Mouse (Mus musculus): ENCODE results near the gene Grid1. TPM values are rescaled to one million over a fixed set of nuclear protein-coding genes. Genes with fewer than 3 reads are reported as not detected.

Grid1 gene
- polyA plus RNA-seq, 1 experiment: not detected

GRCm38 (mm10) chr14:34948249-34948648, 128.3 kb downstream of the Grid1 start:
- 91% methylated on average over 6 of the region's 6 CpGs for WGBS
- Histone ChIP-seq H3K4me1 (ENCODE audit: control insufficient read depth, insufficient read depth, low read length) (peaks cover 3% of the 10 kb centered on the region; the same call in 1 of the 2 replicates), H3K27ac (ENCODE audit: insufficient read depth, low read depth, low read length) (no peak overlapping the region), H3K4me3 (ENCODE audit: insufficient read depth, low read depth, low read length) (no peak overlapping the region)
- TF ChIP-seq CTCF (IDR thresholded peaks at IDR 0.05; ENCODE audit: insufficient read depth, low read depth, low read length): no peak
- no peak for TF ChIP-seq POLR2A (IDR thresholded peaks at IDR 0.05; ENCODE audit: insufficient read depth, low read depth, low read length)

- no peak overlapping the region for H3K4me3 ChIP-seq (ENCODE audit: insufficient read depth, low read depth, low read length)
- no peak for TF ChIP-seq CTCF (IDR thresholded peaks at IDR 0.05; ENCODE audit: insufficient read depth, low read depth, low read length)
- TF ChIP-seq POLR2A (IDR thresholded peaks at IDR 0.05; ENCODE audit: insufficient read depth, low read depth, low read length): no peak
- peaks cover 3% of the 10 kb centered on the region for H3K4me1 ChIP-seq (ENCODE audit: control insufficient read depth, insufficient read depth, low read length)
- WGBS: 73% methylated on average over 3 of the region's 3 CpGs
- H3K27ac ChIP-seq (ENCODE audit: insufficient read depth, low read depth, low read length): no peak overlapping the region
Observed at GRCm38 (mm10) chr14:34952311-34952710, 132.4 kb downstream of the Grid1 start.

DNA sequence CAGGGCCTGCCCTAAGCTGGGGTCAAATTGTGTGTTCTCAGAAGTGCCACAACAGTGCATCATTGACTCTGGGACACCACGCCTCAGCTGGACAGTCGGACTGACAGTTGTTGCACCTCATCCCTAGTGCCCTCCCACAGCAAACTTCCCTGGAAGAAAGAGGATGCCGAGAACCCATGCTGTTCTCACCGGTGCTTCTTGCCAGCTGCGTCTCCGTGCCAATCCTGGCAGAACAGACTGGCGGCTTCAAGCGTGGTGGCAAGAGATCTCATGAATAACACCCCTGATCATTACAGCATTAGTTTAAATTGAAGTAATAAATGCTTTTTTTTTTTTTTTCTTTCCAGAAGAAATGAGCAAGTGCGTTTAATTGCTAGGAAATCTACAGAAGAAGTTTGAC, 133.7 kb downstream of the Grid1 start:
- H3K4me3 ChIP-seq (ENCODE audit: insufficient read depth, low read depth, low read length): no peak overlapping the region
- peaks cover 3% of the 10 kb centered on the region for H3K4me1 ChIP-seq (ENCODE audit: control insufficient read depth, insufficient read depth, low read length)
- H3K27ac ChIP-seq (ENCODE audit: insufficient read depth, low read depth, low read length): no peak overlapping the region
- 33% methylated on average over 9 of the region's 9 CpGs for WGBS
- TF ChIP-seq POLR2A (IDR thresholded peaks at IDR 0.05; ENCODE audit: insufficient read depth, low read depth, low read length) (no peak), CTCF (IDR thresholded peaks at IDR 0.05; ENCODE audit: insufficient read depth, low read depth, low read length) (no peak)

- 100% methylated on average over 1 of the region's 1 CpGs for WGBS
- no peak for TF ChIP-seq CTCF (IDR thresholded peaks at IDR 0.05; ENCODE audit: insufficient read depth, low read depth, low read length)
- no peak for TF ChIP-seq POLR2A (IDR thresholded peaks at IDR 0.05; ENCODE audit: insufficient read depth, low read depth, low read length)
- H3K27ac ChIP-seq (ENCODE audit: insufficient read depth, low read depth, low read length): no peak overlapping the region
Observed at GRCm38 (mm10) chr14:34955689-34956088, 135.8 kb downstream of the Grid1 start.

GRCm38 (mm10) chr14:34960227-34960626, 140.3 kb downstream of the Grid1 start:
- Histone ChIP-seq H3K27ac (ENCODE audit: insufficient read depth, low read depth, low read length) (no peak overlapping the region), H3K4me3 (ENCODE audit: insufficient read depth, low read depth, low read length) (no peak overlapping the region), H3K4me1 (ENCODE audit: control insufficient read depth, insufficient read depth, low read length) (0 out of 2 replicates have a peak, but pooled peaks cover 2% of the 10 kb centered on the region)
- WGBS: 70% methylated on average over 6 of the region's 6 CpGs
- TF ChIP-seq POLR2A (IDR thresholded peaks at IDR 0.05; ENCODE audit: insufficient read depth, low read depth, low read length) (no peak), CTCF (IDR thresholded peaks at IDR 0.05; ENCODE audit: insufficient read depth, low read depth, low read length) (no peak)

More at GRCm38 (mm10) chr14:34955689-34956088, 135.8 kb downstream of the Grid1 start:
- Histone ChIP-seq H3K4me3 (ENCODE audit: insufficient read depth, low read depth, low read length) (no peak overlapping the region), H3K4me1 (ENCODE audit: control insufficient read depth, insufficient read depth, low read length) (peaks cover 6% of the 10 kb centered on the region)

DNA sequence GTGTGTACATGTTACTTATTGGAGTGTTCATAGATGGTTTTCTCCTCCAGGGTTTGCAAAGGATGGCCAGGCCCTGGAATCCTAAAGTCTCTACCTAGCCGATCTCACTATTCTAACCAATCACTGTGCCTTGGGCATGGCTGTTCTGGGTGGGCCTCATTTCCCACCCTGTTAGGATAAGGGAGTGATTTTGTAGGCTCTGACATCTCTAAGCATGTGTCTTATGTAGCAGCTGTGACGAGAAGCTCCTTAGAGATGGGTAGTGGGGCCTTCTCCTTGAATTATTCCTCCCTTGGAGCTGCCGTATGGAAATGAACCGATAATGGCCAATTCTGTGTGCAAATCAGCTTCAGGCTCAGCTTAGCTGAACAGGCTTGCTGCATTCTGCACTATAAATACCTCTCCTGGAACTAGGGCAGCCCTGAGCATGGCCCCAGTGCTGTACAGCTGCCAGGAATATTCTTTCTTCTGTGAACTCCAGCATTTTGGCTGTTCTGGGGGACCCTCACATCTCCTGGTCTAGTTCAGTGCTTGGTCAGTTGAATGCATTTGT, 143.8 kb downstream of the Grid1 start:
- H3K27ac ChIP-seq (ENCODE audit: insufficient read depth, low read depth, low read length): no peak overlapping the region
- 67% methylated on average over 4 of the region's 4 CpGs for WGBS
- no peak for TF ChIP-seq CTCF (IDR thresholded peaks at IDR 0.05; ENCODE audit: insufficient read depth, low read depth, low read length)
- no peak for TF ChIP-seq POLR2A (IDR thresholded peaks at IDR 0.05; ENCODE audit: insufficient read depth, low read depth, low read length)
- H3K4me3 ChIP-seq (ENCODE audit: insufficient read depth, low read depth, low read length): no peak overlapping the region
- H3K4me1 ChIP-seq (ENCODE audit: control insufficient read depth, insufficient read depth, low read length): 0 out of 2 replicates have a peak, but pooled peaks cover 2% of the 10 kb centered on the region

- no peak overlapping the region for H3K27ac ChIP-seq (ENCODE audit: insufficient read depth, low read depth, low read length)
- H3K4me3 ChIP-seq (ENCODE audit: insufficient read depth, low read depth, low read length): no peak overlapping the region
- WGBS: 46% methylated on average over 6 of the region's 6 CpGs
- no peak for TF ChIP-seq CTCF (IDR thresholded peaks at IDR 0.05; ENCODE audit: insufficient read depth, low read depth, low read length)
- TF ChIP-seq POLR2A (IDR thresholded peaks at IDR 0.05; ENCODE audit: insufficient read depth, low read depth, low read length): no peak
- H3K4me1 ChIP-seq (ENCODE audit: control insufficient read depth, insufficient read depth, low read length): no peaks in the 10 kb centered on the region
Observed at GRCm38 (mm10) chr14:34969102-34969819, 149.4 kb downstream of the Grid1 start.

DNA sequence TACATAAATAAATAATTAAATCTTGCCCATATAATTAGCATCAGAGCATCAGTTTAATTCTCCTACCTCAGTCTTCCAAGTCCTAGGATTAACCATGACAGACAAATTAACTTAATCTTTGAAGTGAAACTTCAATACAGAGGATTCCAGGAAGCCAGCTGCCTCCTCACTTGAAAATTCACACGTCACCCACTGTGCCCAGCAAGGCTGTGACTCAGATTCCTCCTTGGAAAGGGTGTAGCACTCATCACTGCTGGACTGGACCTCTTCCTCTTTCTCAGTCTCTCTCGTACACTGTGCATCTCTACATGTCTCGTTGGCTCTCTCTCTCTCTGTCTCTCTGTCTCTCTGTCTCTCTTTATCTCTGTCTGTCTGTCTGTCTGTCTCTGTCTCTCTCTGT, 153.0 kb downstream of the Grid1 start:
- no peak overlapping the region for H3K27ac ChIP-seq (ENCODE audit: insufficient read depth, low read depth, low read length)
- 84% methylated on average over 3 of the region's 3 CpGs for WGBS
- no peak overlapping the region for H3K4me3 ChIP-seq (ENCODE audit: insufficient read depth, low read depth, low read length)
- TF ChIP-seq POLR2A (IDR thresholded peaks at IDR 0.05; ENCODE audit: insufficient read depth, low read depth, low read length) (no peak), CTCF (IDR thresholded peaks at IDR 0.05; ENCODE audit: insufficient read depth, low read depth, low read length) (no peak)
- no peaks in the 10 kb centered on the region for H3K4me1 ChIP-seq (ENCODE audit: control insufficient read depth, insufficient read depth, low read length)

DNA sequence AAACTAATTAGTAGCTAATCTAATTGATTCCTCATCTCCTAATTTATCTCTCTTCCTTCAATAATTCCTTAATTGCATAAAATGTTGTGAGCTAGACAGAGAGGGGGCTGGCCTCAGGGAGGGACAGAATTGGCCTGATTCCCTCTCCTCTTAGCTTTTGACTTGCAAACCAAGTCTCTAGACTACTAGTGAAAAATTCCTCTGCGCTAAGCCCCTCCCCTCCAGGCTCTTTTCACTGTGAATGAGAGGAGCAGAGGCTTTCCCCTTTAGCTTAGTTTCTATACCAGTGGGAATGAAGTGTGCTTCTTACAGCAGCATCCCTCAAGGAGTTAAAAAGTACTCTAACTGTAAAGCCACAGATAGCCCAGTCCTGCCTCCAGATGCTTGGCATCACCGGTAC, 160.8 kb downstream of the Grid1 start:
- TF ChIP-seq POLR2A (IDR thresholded peaks at IDR 0.05; ENCODE audit: insufficient read depth, low read depth, low read length) (no peak), CTCF (IDR thresholded peaks at IDR 0.05; ENCODE audit: insufficient read depth, low read depth, low read length) (no peak)
- Histone ChIP-seq H3K27ac (ENCODE audit: insufficient read depth, low read depth, low read length) (no peak overlapping the region), H3K4me3 (ENCODE audit: insufficient read depth, low read depth, low read length) (no peak overlapping the region), H3K4me1 (ENCODE audit: control insufficient read depth, insufficient read depth, low read length) (no peaks in the 10 kb centered on the region)
- 52% methylated on average over 2 of the region's 2 CpGs for WGBS
